Mouse (Mus musculus): ENCODE data around the gene Ccdc158.

DNA sequence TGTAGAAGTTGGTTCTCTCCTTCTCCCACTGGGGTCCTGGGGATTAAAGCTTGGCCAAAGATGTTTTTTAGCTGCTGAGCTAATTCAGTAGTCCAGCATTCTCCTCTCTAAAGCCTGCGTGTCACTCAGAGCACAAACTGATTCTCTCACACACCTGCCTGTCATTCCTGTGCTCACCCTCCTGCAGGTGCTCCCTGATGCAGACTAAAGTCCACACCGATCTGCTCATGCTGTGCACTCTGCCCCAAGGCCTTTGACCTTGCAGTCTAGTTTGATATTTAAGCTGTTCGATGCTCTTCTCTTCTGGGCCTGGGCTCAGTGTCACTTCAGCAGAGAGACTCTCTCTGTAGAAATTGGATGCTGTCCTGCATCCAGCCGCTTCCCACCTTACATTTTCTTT lies 103.8 kb downstream of the Ccdc158 start:
- TF ChIP-seq EP300 (IDR thresholded peaks at IDR 0.05; ENCODE audit: low read depth) (no peak), CTCF (IDR thresholded peaks at IDR 0.05; ENCODE audit: low read depth) (no peak)

Data from heart, postnatal 0 days (tissue).